ENCODE assay signal across 8 mouse cellular contexts in genomic region chr2:61578433-61578832, GRCm38 (mm10). TPM values are rescaled to one million over a fixed set of nuclear protein-coding genes. Genes with fewer than 3 reads are reported as not detected.
DNase-seq lines count a peak whose midpoint lies in the region; ATAC-seq lines count a peak whose summit lies in the region.

Gene Tank, plus strand, starts transcription at chr2:61578585.

- ATAC-seq in forebrain, embryonic 11.5 days (replicated peaks; ENCODE audit: low FRiP score): no peak
- no peak for ATAC-seq in limb, embryonic 12.5 days (ENCODE audit: insufficient number of reproducible peaks, insufficient read depth, low FRiP score, low TSS enrichment, low read depth)
- no peak for ATAC-seq in neural tube, embryonic 15.5 days (ENCODE audit: low FRiP score)

- no peak within 1 kb of the TSS for H3K27ac ChIP-seq in forebrain, embryonic 11.5 days (ENCODE audit: low read depth, low read length)
- H3K27ac ChIP-seq in limb, embryonic 12.5 days: no peak within 1 kb of the TSS
- H3K27ac ChIP-seq in neural tube, embryonic 15.5 days (replicated peaks): no peak within 1 kb of the TSS

- WGBS in forebrain, embryonic 11.5 days: 91% methylated on average over 10 of the region's 10 CpGs
- 84% methylated on average over 10 of the region's 10 CpGs for WGBS in limb, embryonic 12.5 days
- WGBS in neural tube, embryonic 15.5 days: 90% methylated on average over 10 of the region's 10 CpGs

- no peak within 1 kb of the TSS for H3K4me3 ChIP-seq in forebrain, embryonic 11.5 days (ENCODE audit: low read depth, low read length)
- H3K4me3 ChIP-seq in limb, embryonic 12.5 days (replicated peaks): no peak within 1 kb of the TSS
- no peak within 1 kb of the TSS for H3K4me3 ChIP-seq in neural tube, embryonic 15.5 days (replicated peaks)

- DNase-seq in thymus, postnatal 0 days (ENCODE audit: low spot score): no peak
- no peak for DNase-seq in thymus, postnatal 14 days
- DNase-seq in forebrain, embryonic 11.5 days (ENCODE audit: low spot score): no peak
- no peak for DNase-seq in heart, postnatal 14 days
- no peak for DNase-seq in cerebellum, postnatal 14 days
- no peak for DNase-seq in frontal cortex, postnatal 14 days (ENCODE audit: low spot score in 2 of 2)

- no peaks in the 10 kb centered on the region for H3K9me3 ChIP-seq in forebrain, embryonic 11.5 days (ENCODE audit: control insufficient read depth, low read length)
- no peaks in the 10 kb centered on the region for H3K9me3 ChIP-seq in limb, embryonic 12.5 days
- no peaks in the 10 kb centered on the region for H3K9me3 ChIP-seq in neural tube, embryonic 15.5 days (replicated peaks)

- intact Hi-C loops in heart, postnatal 14 days (cut with DNase I): no loop called here

- no peaks in the 10 kb centered on the region for H3K4me1 ChIP-seq in forebrain, embryonic 11.5 days (replicated peaks; ENCODE audit: control insufficient read depth, insufficient read depth, low read length)
- peaks cover 5% of the 10 kb centered on the region; the same call in 1 of the 2 replicates for H3K4me1 ChIP-seq in limb, embryonic 12.5 days (replicated peaks)
- no peaks in the 10 kb centered on the region for H3K4me1 ChIP-seq in neural tube, embryonic 15.5 days

- no peak within 1 kb of the TSS for H3K9ac ChIP-seq in forebrain, embryonic 11.5 days (ENCODE audit: low read length)
- H3K9ac ChIP-seq in limb, embryonic 12.5 days (replicated peaks): no peak within 1 kb of the TSS
- no peak within 1 kb of the TSS for H3K9ac ChIP-seq in neural tube, embryonic 15.5 days (replicated peaks)

- H3K4me2 ChIP-seq in forebrain, embryonic 11.5 days (ENCODE audit: low read depth, low read length, severe bottlenecking): no peak within 1 kb of the TSS
- H3K4me2 ChIP-seq in limb, embryonic 12.5 days: no peak within 1 kb of the TSS
- no peak within 1 kb of the TSS for H3K4me2 ChIP-seq in neural tube, embryonic 15.5 days

- no peaks in the 10 kb centered on the region for H3K36me3 ChIP-seq in forebrain, embryonic 11.5 days (ENCODE audit: control insufficient read depth, insufficient read depth, low read length)
- H3K36me3 ChIP-seq in limb, embryonic 12.5 days: no peaks in the 10 kb centered on the region
- H3K36me3 ChIP-seq in neural tube, embryonic 15.5 days: no peaks in the 10 kb centered on the region

- no peaks in the 10 kb centered on the region for H3K27me3 ChIP-seq in forebrain, embryonic 11.5 days (ENCODE audit: control insufficient read depth, insufficient read depth, low read length)
- no peaks in the 10 kb centered on the region for H3K27me3 ChIP-seq in limb, embryonic 12.5 days
- H3K27me3 ChIP-seq in neural tube, embryonic 15.5 days (replicated peaks): no peaks in the 10 kb centered on the region

RNA-seq across cellular contexts. Expression of gene Tank, which starts in this region (rescaled TPM):
- polyA plus RNA-seq in thymus, postnatal 0 days (2015; fragmentation: Nextera tagmentation; extraction: Ambion mirVana): 48.1 and 49.4 TPM in 2 replicates
- polyA plus RNA-seq in forebrain, embryonic 11.5 days (2014; fragmentation: Nextera tagmentation; extraction: Ambion mirVana): 33.3 and 33.8 TPM in 2 replicates
- total RNA-seq in heart, postnatal 14 days (2021): 10 to 100 TPM; 17.7 to 19.0 TPM
- 25.3 and 25.7 TPM in 2 replicates for polyA plus RNA-seq in limb, embryonic 12.5 days (2016; fragmentation: Nextera tagmentation; extraction: Ambion mirVana)
- polyA plus RNA-seq in neural tube, embryonic 15.5 days (2015; fragmentation: Nextera tagmentation; extraction: Ambion mirVana): 25.2 and 26.1 TPM in 2 replicates
